ENCODE assay signal across 22 mouse cellular contexts in the genomic region with DNA sequence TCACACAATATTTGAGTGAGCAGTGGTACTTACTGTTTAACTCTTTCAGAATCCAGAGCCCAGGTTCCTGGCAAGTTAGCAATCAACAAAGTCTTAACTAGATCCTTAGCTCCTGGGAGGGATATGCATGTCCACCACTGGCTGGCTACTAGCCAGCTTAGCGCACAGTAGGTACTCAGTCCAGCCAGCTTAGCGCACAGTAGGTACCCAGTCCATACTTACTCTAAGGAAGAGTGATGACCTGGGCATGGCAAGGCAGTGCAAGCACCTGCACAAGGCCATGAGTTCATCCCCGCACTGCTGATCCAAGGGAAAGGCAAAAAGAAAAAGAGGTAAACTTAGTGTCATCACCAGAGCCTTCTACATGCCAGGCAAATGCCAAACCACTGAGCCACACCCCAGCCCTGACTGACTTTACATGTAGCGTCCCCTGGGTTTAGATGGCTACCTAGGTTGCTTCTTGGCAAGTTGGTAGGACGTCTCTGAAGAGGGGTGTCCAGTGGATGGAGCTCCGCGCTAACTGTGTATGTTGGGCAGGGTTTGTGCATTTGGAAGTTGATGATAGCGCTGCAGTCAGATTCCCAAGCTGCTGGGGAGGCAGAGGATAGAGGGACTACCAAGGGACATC. TPM values are rescaled to one million over a fixed set of nuclear protein-coding genes. Genes with fewer than 3 reads are reported as not detected.
DNase-seq lines count a peak whose midpoint lies in the region; ATAC-seq lines count a peak whose summit lies in the region.
"Had no signal": no experiment of that assay in that cellular context is flagged by ENCODE, and none has a peak within 500 bp of the region (broad histone marks: within the 10 kb centered on the region; RNA-seq: fewer than 3 reads in every experiment).

No protein-coding gene starts in this region.

- peak; percentile 38 for DNase-seq in forebrain, embryonic 11.5 days (ENCODE audit: low spot score)
- no peak for DNase-seq in forebrain, embryonic 10.5 days (ENCODE audit: extremely low spot score, low spot score)
- no peak for DNase-seq in heart, postnatal 14 days
- DNase-seq in A20 (ENCODE audit: low read depth, low spot score): peak; percentile 14
- no peak for DNase-seq in layer of hippocampus, postnatal 10 days (ENCODE audit: low spot score in 2 of 2)
- DNase-seq: cerebellum, adult 11 months; cerebellum, postnatal 10 days; kidney, postnatal 36 days; lung, adult 2 months; midbrain, embryonic 14.5 days had no signal

- H3K4me3 ChIP-seq in forebrain, embryonic 11.5 days (ENCODE audit: low read depth, low read length): no peak overlapping the region
- no peak overlapping the region for H3K4me3 ChIP-seq in forebrain, embryonic 10.5 days
- H3K4me3 ChIP-seq in heart, embryonic 14.5 days (ENCODE audit: control insufficient read depth in 1 of 2, insufficient read depth in 1 of 2, low read depth in 1 of 2, low read length in 2 of 2): no peak overlapping the region
- no peak overlapping the region for H3K4me3 ChIP-seq in macrophage (ENCODE audit: inconsistent target)
- H3K4me3 ChIP-seq: embryonic facial prominence, embryonic 10.5 days; forebrain, embryonic 12.5 days; kidney, embryonic 15.5 days; limb, embryonic 12.5 days; liver, embryonic 12.5 days; neural tube, embryonic 13.5 days; stomach, embryonic 15.5 days had no signal

- no peak overlapping the region for H3K9ac ChIP-seq in forebrain, embryonic 11.5 days (ENCODE audit: low read length)
- 0 out of 2 replicates have a peak overlapping the region, but pooled peaks have one; percentile 38 for H3K9ac ChIP-seq in heart, embryonic 14.5 days (ENCODE audit: low read length)
- H3K9ac ChIP-seq: forebrain, embryonic 12.5 days; kidney, embryonic 15.5 days; limb, embryonic 12.5 days; liver, embryonic 12.5 days; neural tube, embryonic 13.5 days; stomach, embryonic 15.5 days had no signal

- ATAC-seq in forebrain, embryonic 11.5 days (replicated peaks; ENCODE audit: low FRiP score): no peak
- no peak for ATAC-seq in heart, embryonic 14.5 days (ENCODE audit: insufficient number of reproducible peaks, insufficient read depth, low FRiP score, low read depth)
- ATAC-seq: hindbrain, postnatal 0 days; intestine, postnatal 0 days; liver, embryonic 12.5 days had no signal

- H3K27me3 ChIP-seq in forebrain, embryonic 11.5 days (ENCODE audit: control insufficient read depth, insufficient read depth, low read length): no peaks in the 10 kb centered on the region
- no peaks in the 10 kb centered on the region for H3K27me3 ChIP-seq in forebrain, embryonic 10.5 days (ENCODE audit: poor library complexity, severe bottlenecking)
- no peaks in the 10 kb centered on the region for H3K27me3 ChIP-seq in heart, embryonic 14.5 days (ENCODE audit: control insufficient read depth, insufficient read depth, low read length)
- H3K27me3 ChIP-seq: forebrain, embryonic 12.5 days; kidney, embryonic 15.5 days; limb, embryonic 12.5 days; liver, embryonic 12.5 days; megakaryocyte, embryonic 14.5 days; neural tube, embryonic 13.5 days; stomach, embryonic 15.5 days had no signal

- intact Hi-C loops in heart, postnatal 14 days (cut with DNase I): no loop called here

- H3K36me3 ChIP-seq in forebrain, embryonic 11.5 days (ENCODE audit: control insufficient read depth, insufficient read depth, low read length): no peaks in the 10 kb centered on the region
- H3K36me3 ChIP-seq in forebrain, embryonic 10.5 days (replicated peaks): peaks cover 41% of the 10 kb centered on the region
- 0 out of 2 replicates have a peak, but pooled peaks cover 6% of the 10 kb centered on the region for H3K36me3 ChIP-seq in heart, embryonic 14.5 days (ENCODE audit: control insufficient read depth, insufficient read depth, low read length)
- H3K36me3 ChIP-seq in macrophage (ENCODE audit: inconsistent target): no peaks in the 10 kb centered on the region
- H3K36me3 ChIP-seq: kidney, embryonic 15.5 days; neural tube, embryonic 13.5 days; stomach, embryonic 15.5 days had no signal

- no peak overlapping the region for H3K27ac ChIP-seq in forebrain, embryonic 11.5 days (ENCODE audit: low read depth, low read length)
- H3K27ac ChIP-seq in forebrain, embryonic 10.5 days: no peak overlapping the region
- H3K27ac ChIP-seq in heart, embryonic 14.5 days (replicated peaks in 1 of 2; ENCODE audit: control insufficient read depth in 1 of 2, insufficient read depth in 1 of 2, low read depth in 2 of 2, low read length in 2 of 2): no peak overlapping the region; a peak in 1 of 4 replicates
- H3K27ac ChIP-seq in macrophage: peak overlapping the region; percentile 87
- H3K27ac ChIP-seq: embryonic facial prominence, embryonic 10.5 days; forebrain, embryonic 12.5 days; hindbrain, postnatal 0 days; kidney, embryonic 15.5 days; limb, embryonic 12.5 days; neural tube, embryonic 13.5 days; stomach, embryonic 15.5 days had no signal

- no peaks in the 10 kb centered on the region for H3K9me3 ChIP-seq in forebrain, embryonic 11.5 days (ENCODE audit: control insufficient read depth, low read length)
- H3K9me3 ChIP-seq in forebrain, embryonic 10.5 days: no peaks in the 10 kb centered on the region
- no peaks in the 10 kb centered on the region for H3K9me3 ChIP-seq in heart, embryonic 14.5 days (ENCODE audit: control insufficient read depth, low read length)
- H3K9me3 ChIP-seq: embryonic facial prominence, embryonic 10.5 days; forebrain, embryonic 12.5 days; kidney, embryonic 15.5 days; limb, embryonic 12.5 days; liver, embryonic 12.5 days; megakaryocyte, embryonic 14.5 days; neural tube, embryonic 13.5 days; stomach, embryonic 15.5 days had no signal

- peaks cover 91% of the 10 kb centered on the region for H3K79me2 ChIP-seq in macrophage (ENCODE audit: inconsistent target)

- H3K4me1 ChIP-seq in forebrain, embryonic 11.5 days (replicated peaks; ENCODE audit: control insufficient read depth, insufficient read depth, low read length): peaks cover 7% of the 10 kb centered on the region; the same call in 1 of the 2 replicates
- peaks cover 57% of the 10 kb centered on the region for H3K4me1 ChIP-seq in forebrain, embryonic 10.5 days
- H3K4me1 ChIP-seq in heart, embryonic 14.5 days (ENCODE audit: control insufficient read depth in 2 of 2, insufficient read depth in 2 of 2, low read length in 2 of 2): peaks cover 51 to 69% of the 10 kb centered on the region in 2 experiments

- 94% methylated on average over 8 of the region's 8 CpGs for WGBS in forebrain, embryonic 11.5 days
- WGBS in forebrain, embryonic 10.5 days: 95% methylated on average over 8 of the region's 8 CpGs
- WGBS in heart, embryonic 14.5 days: 88% methylated on average over 8 of the region's 8 CpGs
- 96% methylated on average over 8 of the region's 8 CpGs for WGBS in macrophage (ENCODE audit: missing documents)

- no peak overlapping the region for H3K4me2 ChIP-seq in forebrain, embryonic 11.5 days (ENCODE audit: low read depth, low read length, severe bottlenecking)
- no peak overlapping the region for H3K4me2 ChIP-seq in heart, embryonic 14.5 days (ENCODE audit: low read length)
- H3K4me2 ChIP-seq: forebrain, embryonic 12.5 days; kidney, embryonic 15.5 days; limb, embryonic 12.5 days; liver, embryonic 12.5 days; neural tube, embryonic 13.5 days; stomach, embryonic 15.5 days had no signal

RNA-seq across cellular contexts. Expression of a gene that starts 6.2 kb away (rescaled TPM):
- 23.0 and 26.2 TPM in 2 replicates for polyA plus RNA-seq in forebrain, embryonic 11.5 days (2014; fragmentation: Nextera tagmentation; extraction: Ambion mirVana)
- polyA plus RNA-seq in forebrain, embryonic 10.5 days (2016; fragmentation: Nextera tagmentation; extraction: Ambion mirVana): 15.9 and 17.2 TPM in 2 replicates
- 12.6 and 14.5 TPM in 2 replicates for polyA plus RNA-seq in heart, embryonic 14.5 days (2014; fragmentation: Nextera tagmentation; extraction: Ambion mirVana)
- 10 to 100 TPM; 89.6 to 91.6 TPM for total RNA-seq in heart, postnatal 14 days (2021)
- total RNA-seq in macrophage (2018; cell fraction: chromatin; rRNA removed): 100 to 1,000 TPM in 2 of 26 experiments, 10 to 100 TPM in 24; 26.3 to 301 (median 53.8) TPM
- 10 to 100 TPM; 16.7 to 31.4 (median 23.3) TPM for total RNA-seq in macrophage (2018; cell fraction: cytosol; rRNA removed)
- total RNA-seq in macrophage (2018; cell fraction: nucleus; rRNA removed): 10 to 100 TPM; 21.6 to 88.3 (median 35.2) TPM
- 14.9 to 26.3 TPM (median 18.4 TPM) in 3 replicates for polyA plus RNA-seq in macrophage (2018)
- total RNA-seq in layer of hippocampus, postnatal 10 days (2021): 100 to 1,000 TPM; 119 to 123 TPM

Comparison
In these comparisons a context has a peak if more than half of its experiments do, and no peak if none do; other contexts are left out.
1. DNase-seq: peak in forebrain, embryonic 11.5 days (single experiment) and A20 (single experiment); none in forebrain, embryonic 10.5 days (single experiment), heart, postnatal 14 days (0 of 2) and layer of hippocampus, postnatal 10 days (0 of 2).